Mouse (Mus musculus): ENCODE measurements around the gene Dusp11.

GRCm38 (mm10) chr6:85929312-85929711, 32.2 kb downstream of the Dusp11 start:
- no peak for TF ChIP-seq CTCF (IDR thresholded peaks at IDR 0.05; ENCODE audit: control insufficient read depth, insufficient read depth, insufficient read length)
- no peak for TF ChIP-seq USF1 (IDR thresholded peaks at IDR 0.05; ENCODE audit: low read depth)
